Mouse (Mus musculus): Measurements from ENCODE around the gene Ric8b. TPM values are rescaled to one million over a fixed set of nuclear protein-coding genes. Genes with fewer than 3 reads are reported as not detected.

Ric8b gene
- total RNA-seq, 2 experiments from 2014 or later, result 13.3 to 15.3 TPM

DNA sequence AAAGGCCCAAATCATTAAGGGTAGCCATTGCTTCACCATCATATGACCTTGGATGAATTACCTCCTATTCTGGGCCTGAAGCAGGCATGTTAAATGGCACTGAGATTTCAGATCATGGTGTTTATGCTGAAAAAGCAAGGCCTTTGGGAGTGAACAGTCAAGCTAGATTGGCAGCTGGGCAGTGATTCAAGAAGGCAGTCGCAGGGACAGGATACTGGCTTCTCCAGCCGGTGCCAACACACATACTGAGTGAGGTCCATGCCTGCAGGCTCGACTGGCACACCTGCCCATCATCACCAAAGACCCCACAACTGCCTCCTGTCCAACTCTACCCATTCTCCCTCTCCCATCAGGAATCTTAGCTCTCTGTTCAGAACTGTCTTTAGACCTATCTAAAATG is 8.9 kb upstream of the Ric8b start:
- ATAC-seq (replicated peaks; ENCODE audit: poor library complexity), result no peak

DNA sequence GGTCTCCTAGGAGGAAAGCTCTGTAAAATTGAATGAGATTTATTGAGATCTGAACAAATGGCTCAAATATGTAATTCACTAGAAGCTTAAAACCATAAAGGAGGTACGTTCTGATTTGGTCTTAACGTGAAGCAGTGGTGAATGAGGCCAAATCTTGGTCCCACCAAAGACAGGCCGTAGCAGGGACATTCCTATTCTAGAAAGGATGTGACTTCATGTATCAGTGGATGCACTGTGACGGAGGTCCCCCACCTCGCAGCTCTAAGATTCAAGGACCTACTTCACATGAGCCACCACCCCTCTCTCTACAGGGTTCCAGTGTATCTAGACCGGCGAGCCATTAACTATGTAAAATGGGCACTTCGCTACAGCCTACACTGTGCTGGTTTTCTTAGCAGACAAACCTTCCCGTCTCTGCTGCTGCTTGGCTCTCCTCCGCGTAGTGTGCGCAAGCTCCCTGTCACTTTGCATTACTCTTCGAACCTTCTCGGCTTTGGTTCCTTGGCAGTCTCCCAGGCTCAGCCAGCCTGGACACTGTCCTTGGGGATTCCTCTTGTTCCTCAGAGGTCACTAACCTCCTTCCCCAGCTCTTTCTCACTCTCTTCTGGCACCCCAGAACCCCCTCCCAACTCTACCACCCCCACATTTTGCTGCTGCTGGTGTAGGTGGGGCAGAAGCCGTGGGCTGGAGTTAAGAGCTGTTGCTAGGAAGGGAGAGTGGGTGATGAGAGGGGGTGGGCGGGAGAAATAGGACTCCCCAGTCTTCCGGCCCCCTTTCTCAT is 8.2 kb upstream of the Ric8b start:
- ATAC-seq (replicated peaks; ENCODE audit: poor library complexity), result no peak

GRCm38 (mm10) chr10:84910194-84910593 is 7.2 kb upstream of the Ric8b start:
- ATAC-seq (replicated peaks; ENCODE audit: poor library complexity), result no peak

GRCm38 (mm10) chr10:84910758-84911384 is 6.5 kb upstream of the Ric8b start:
- ATAC-seq (replicated peaks; ENCODE audit: poor library complexity), result no peak

DNA sequence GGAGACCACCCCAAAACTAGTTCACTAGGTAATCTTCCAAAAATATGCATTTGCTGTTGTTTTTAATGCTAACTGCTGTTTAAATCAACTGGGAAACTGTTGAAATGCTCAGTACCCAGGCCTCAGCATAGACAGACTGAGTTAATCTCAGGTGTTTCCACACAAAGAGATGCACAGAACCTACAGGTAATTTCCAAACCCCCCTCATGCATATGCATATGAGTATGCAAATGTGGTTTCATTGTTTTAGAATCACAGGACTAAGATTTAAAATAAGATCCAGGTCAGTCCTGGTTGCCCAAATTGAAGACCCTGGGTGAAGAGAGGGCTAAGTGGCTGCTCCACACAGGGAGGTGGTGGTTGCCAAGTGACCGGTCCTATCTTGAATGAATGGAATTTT is 4.3 kb upstream of the Ric8b start:
- no peak for ATAC-seq (replicated peaks; ENCODE audit: poor library complexity)

DNA sequence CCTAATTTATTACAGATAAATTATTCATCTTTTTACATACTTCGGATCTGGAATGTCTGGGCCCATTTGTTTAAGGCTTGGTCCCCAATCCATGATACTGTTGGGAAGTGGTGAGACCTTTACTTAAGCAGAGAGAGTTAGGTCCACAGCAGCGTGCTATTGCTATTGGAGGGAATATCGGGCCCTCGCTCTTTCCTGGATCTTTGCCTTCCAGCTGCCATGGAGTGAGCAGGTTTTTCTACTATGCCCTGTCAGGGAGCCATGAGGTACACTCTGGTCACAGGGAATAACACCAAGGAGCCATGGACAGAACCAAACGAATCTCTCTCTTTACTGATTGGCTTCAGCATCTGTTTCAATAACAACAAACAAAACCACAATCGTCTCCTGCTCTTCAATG is 1.9 kb upstream of the Ric8b start:
- no peak for ATAC-seq (replicated peaks; ENCODE audit: poor library complexity)

DNA sequence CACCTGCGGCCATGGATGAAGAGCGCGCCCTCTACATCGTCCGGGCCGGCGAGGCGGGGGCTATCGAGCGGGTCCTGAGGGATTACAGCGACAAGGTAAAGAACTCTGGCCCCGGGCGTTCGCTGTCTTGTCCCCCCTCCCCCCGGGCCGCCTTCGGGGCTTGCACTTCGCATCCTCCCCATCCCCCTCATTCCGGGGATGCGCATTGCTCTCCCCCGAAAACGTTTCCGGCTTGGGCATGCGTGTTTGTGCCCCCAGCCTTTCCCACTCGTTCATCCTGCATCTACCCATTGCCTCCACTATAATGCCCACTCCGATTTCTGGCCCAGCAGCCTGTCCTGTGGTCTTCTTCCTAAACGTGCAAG is 297 bp downstream of the Ric8b start:
- ATAC-seq (replicated peaks; ENCODE audit: poor library complexity), result no peak

GRCm38 (mm10) chr10:84926336-84926735 is 8.9 kb downstream of the Ric8b start:
- ATAC-seq (replicated peaks; ENCODE audit: poor library complexity), result no peak

- ATAC-seq (replicated peaks; ENCODE audit: poor library complexity), result no peak
Measured at GRCm38 (mm10) chr10:84926885-84927284, 9.5 kb downstream of the Ric8b start.

- ATAC-seq (replicated peaks; ENCODE audit: poor library complexity), result no peak
Measured at GRCm38 (mm10) chr10:84928465-84928864, 11.0 kb downstream of the Ric8b start.

DNA sequence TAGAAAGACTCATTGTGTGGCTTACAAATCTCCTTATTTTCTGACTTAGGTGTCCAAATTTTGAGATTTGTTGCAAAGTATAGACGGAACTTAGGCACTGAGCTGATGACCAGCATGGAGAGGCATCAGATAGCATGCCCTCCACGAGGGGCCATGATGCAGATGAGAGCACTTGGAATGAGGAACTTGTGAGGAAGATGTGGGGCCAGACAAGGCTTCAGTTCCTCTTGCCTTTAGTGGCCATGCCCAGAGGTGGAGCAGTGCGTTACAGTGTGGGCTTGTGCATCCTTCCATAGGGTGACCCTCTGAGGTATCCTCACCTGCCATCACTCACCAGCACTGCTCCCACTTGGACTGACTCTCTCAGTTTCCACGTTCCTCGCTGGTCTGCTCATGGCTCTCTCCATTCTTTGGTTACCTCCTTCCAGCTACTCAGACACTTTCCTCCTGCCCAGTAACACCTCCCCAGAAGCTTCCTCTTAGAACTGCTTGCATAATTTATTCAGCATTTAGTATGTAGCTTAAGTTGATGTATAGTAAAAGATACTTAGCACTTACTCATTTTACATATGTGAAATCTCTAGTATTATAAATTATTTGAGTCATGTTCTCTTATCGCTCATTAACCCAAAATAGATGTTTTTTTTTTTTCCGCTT is 18.3 kb downstream of the Ric8b start:
- peak; percentile 98 for ATAC-seq (replicated peaks; ENCODE audit: poor library complexity)

DNA sequence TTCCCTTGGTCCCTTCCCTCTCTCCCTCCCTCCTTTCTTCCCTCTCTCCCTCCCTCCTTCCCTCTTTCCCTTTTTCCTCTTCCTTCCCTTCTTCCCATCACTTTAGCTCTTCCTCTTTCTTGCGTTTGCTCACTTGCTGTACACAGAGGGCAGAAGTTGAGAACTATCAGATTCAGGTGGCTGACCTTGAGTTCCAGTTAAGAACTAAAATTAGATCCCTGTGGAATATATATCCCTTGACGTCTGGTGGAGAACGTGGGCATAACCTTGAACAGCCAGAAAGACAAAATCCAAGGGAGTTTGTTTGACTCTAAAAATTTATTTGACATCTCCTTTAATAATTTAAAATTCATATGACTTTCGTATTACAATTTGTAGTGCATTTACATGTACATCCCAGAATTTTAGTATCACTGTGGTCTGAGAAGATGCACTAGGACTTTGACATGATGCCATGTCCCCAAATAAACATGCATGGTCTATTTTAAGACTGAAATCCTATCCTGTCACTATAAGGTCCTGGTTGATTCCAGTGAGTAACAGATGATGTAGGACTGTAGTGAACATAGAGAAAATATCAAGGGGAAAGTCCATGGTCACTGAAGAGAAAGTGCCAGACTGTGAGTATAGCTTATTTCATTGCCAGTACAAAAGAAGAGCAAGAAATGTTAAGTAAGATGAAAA is 19.6 kb downstream of the Ric8b start:
- ATAC-seq (replicated peaks; ENCODE audit: poor library complexity), result no peak

DNA sequence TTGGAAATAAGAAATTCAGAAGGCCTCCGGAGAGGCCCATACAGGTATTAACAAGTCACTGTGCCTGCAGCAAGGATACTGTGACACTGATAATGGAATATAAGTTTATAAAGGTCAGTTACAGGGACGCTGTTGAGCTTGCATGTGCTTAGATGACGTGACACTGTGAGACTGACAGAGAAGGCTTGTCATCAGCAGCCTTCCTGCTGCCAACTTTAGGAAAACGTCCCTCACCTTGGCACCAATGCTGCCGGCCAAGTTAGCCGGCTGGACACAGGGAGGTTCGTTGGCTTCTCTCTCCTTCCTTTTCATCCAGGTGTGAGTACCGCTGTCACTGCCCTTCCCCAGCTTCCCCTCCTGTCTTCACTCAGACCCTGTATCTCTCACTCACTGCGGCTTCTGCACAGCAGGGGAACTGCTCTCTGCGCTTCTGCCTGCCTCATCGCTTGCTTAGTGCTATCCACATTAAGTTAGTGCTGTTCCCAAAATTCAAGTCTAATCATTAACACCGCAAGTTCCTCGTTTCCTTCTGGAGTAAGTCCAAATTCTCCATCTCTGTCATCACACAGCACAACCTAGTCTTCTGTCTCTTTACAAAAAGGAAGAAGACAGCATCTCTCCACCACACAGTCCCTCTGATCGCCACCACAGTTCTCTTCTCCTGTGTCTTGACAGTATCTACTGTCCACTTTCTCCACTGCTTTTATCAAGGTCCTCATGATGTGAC is 20.8 kb downstream of the Ric8b start:
- ATAC-seq (replicated peaks; ENCODE audit: poor library complexity), result no peak

- ATAC-seq (replicated peaks; ENCODE audit: poor library complexity), result no peak
Measured at GRCm38 (mm10) chr10:84938886-84939285, 21.5 kb downstream of the Ric8b start.

DNA sequence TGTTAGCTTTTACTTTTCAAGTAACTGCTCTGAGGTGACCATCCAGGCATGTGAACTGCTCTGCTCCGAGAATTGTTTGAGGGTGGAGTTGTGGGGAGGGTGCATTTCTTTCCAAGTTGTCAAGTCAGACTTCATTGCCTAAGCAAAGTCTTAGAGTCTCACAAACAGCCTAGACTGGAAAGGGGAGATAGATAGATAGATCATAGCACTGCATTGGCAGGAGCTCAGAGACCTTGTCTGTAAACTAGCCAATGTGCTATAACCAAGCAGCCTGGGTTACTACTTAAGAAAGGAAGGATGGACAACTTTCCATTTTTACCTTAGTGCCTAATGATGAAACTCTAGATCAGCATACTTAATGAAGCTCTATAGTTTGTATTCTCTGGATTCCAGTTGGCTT is 22.9 kb downstream of the Ric8b start:
- ATAC-seq (replicated peaks; ENCODE audit: poor library complexity), result no peak

DNA sequence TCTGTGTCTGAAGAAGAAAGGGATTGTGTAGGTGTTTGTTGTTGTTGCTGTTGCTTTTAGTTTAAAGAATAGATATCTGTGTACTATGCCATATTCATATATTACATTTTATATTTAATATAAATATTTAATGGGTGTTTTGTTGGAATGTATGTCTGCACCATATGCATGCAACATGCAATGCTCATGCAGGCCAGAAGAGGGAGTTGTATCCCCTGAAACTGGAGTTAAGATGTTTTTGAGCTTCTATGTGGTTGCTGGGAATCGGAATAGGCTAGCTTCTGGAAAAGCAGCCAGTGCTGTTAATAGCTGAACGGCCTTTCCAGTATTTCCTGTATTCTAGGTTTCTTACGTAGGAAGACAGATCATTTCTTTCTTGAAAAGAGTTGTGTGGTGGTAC is 28.3 kb downstream of the Ric8b start:
- ATAC-seq (replicated peaks; ENCODE audit: poor library complexity), result peak; percentile 55; the same call in 1 of the 2 replicates

DNA sequence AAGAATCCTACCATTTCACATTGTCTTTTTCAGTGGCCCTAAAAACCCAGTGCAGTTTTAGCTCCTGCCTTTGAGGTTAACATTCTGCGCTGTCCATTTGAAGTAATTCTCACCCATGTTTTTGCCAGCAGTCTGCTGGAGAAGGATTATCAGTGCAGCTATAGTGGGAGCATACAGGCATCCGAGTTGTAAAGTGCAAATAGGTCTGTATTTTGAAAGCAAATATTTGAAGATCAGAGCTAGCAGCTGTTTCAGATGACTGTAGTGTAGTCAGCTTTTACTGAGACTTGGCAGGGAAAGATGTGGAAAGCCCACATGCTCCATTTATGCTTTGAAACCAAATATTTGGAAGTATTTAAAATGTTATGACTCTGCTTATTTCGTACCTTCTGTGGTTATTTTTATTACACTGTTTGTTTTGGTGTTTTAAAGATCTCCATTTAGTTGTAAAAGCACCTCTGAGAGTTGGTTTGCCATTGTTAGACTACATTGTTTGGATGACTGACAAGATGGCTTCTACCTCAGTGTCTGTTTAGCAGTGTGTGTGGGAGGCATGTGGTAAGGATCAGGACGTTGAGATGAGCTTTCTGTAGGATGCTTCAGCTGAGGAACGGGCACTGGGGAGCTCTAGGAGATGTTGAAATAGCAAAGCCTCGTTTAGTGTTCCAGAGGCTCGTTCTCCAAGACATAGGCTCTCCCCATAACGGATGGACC is 31.7 kb downstream of the Ric8b start:
- ATAC-seq (replicated peaks; ENCODE audit: poor library complexity), result no peak

- no peak for ATAC-seq (replicated peaks; ENCODE audit: poor library complexity)
Measured at GRCm38 (mm10) chr10:84949684-84950010, 32.2 kb downstream of the Ric8b start.

DNA sequence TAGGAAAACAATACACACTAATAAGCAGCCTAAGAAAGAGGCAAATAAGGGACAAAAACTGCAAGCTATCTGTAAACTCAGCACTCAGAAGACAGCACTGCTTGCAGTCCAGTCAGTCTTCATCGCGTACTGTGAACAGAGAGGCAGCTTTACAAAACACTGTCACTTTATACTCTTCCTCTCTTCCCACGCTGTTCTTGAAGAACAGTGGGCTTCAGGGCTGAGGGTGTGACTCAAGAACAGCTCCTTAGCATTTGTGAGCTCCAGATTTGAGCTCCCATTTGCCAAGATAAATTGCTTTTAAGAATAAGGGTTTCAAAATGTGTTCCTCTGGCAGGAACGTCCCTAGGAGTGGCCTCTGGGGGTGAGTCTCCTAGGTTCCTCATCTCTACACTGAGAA is 33.0 kb downstream of the Ric8b start:
- ATAC-seq (replicated peaks; ENCODE audit: poor library complexity), result no peak

DNA sequence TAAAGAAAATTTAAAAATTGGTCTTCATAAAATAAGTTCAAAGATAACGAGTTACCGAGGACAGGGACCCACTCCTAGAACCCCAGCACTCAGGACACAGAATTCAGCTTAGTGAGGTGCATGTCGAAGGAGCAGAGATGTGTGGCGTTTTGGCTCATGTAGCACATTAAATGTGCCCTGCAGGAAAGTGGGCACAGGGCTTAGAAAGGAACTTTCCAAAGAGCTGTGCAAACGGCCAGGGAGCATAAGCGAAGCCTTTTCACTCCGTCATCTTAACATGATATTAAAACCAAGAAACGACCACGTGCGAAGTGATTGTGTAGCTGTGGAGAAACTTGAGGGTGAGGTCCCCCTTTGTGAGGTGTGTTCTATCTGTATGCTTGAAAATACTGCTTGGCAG is 36.8 kb downstream of the Ric8b start:
- no peak for ATAC-seq (replicated peaks; ENCODE audit: poor library complexity)

All from megakaryocyte progenitor cell, adult 5-6 weeks (primary cell).